Mouse (Mus musculus) lung, embryonic 14.5 days (tissue): Measurements from ENCODE around the gene Eif5b. TPM values are rescaled to one million over a fixed set of nuclear protein-coding genes. Genes with fewer than 3 reads are reported as not detected.

Experiments used
- ATAC-seq: fragments of 200-750 bp; cut with Nextera tagmentation; 2 replicates; pipeline ENCODE4 v1.8.0; 2017; ENCODE audit warnings: mild to moderate bottlenecking, moderate TSS enrichment, moderate library complexity; ENCODE audit not compliant: insufficient read depth
- DNase-seq: peaks from one replicate; pipeline ENCODE4 v3.0.0-alpha.2; 2015
- H3K27ac ChIP-seq: fragments of 300-500 bp; sonication (generic); 2 replicates; pipeline ENCODE4 v1.5.1; 2014; ENCODE audit warnings: low read depth, mild to moderate bottlenecking, moderate library complexity
- H3K27me3 ChIP-seq: fragments of 300-500 bp; sonication (generic); 2 replicates; pipeline ENCODE4 v1.6.1; 2014; ENCODE audit warnings: low read length, control low read depth; ENCODE audit not compliant: insufficient read depth
- H3K36me3 ChIP-seq: fragments of 300-500 bp; sonication (generic); 2 replicates; pipeline ENCODE4 v1.6.1; 2014; ENCODE audit warnings: control low read depth; ENCODE audit not compliant: insufficient read depth
- H3K4me1 ChIP-seq: fragments of 300-500 bp; sonication (generic); 2 replicates; pipeline ENCODE4 v1.6.1; 2014; ENCODE audit warnings: antibody characterized with exemption, control low read depth; ENCODE audit not compliant: insufficient read depth
- H3K4me2 ChIP-seq: fragments of 300-500 bp; sonication (generic); 2 replicates; pipeline ENCODE4 v1.6.1; 2014; ENCODE audit warnings: mild to moderate bottlenecking
- H3K4me3 ChIP-seq: fragments of 300-500 bp; sonication (generic); 2 replicates; pipeline ENCODE4 v1.5.1; 2014; ENCODE audit warnings: low read depth, low read length
- H3K9ac ChIP-seq: fragments of 300-500 bp; sonication (generic); 2 replicates; pipeline ENCODE4 v1.6.1; 2014
- H3K9me3 ChIP-seq: fragments of 300-500 bp; sonication (generic); 2 replicates; pipeline ENCODE4 v1.6.1; 2016; ENCODE audit warnings: low read depth, low read length, control low read depth
- CTCF ChIP-seq: IDR thresholded peaks from 2 replicates; pipeline ENCODE4 v1.5.1; 2016; ENCODE audit warnings: antibody characterized with exemption, low read depth
- WGBS: fragments of 180-500 bp; shearing (Covaris S2); extraction: QIAGEN DNeasy Blood & Tissue Kit; methylation state at CpG from one replicate; pipeline ENCODE4 v1.1.7; 2014; 5-methylcytosine and 5-hydroxymethylcytosine counted together
- polyA plus RNA-seq: library from polyadenylated mRNA; unstranded; fragments of >200 nt; fragmentation: Nextera tagmentation; extraction: Ambion mirVana; gene quantifications from 2 replicates; pipeline ENCODE4 v1.2.1, GENCODE M21; 2014

Gene Eif5b
- polyA plus RNA-seq, 1 experiment from 2014 or later: 25.8 TPM

GRCm38 (mm10) chr1:38003046-38003445 is 5.2 kb downstream of the Eif5b start:
- 76% methylated on average over 3 of the region's 3 CpGs for WGBS
- DNase-seq (no peak), ATAC-seq (no peak)
- Histone ChIP-seq H3K27me3 (no peaks in the 10 kb centered on the region), H3K4me2 (no peak overlapping the region), H3K36me3 (no peaks in the 10 kb centered on the region), H3K27ac (no peak overlapping the region), H3K4me3 (no peak overlapping the region), H3K4me1 (peaks cover 5% of the 10 kb centered on the region), H3K9ac (no peak overlapping the region), H3K9me3 (no peaks in the 10 kb centered on the region)
- TF ChIP-seq CTCF: no peak

GRCm38 (mm10) chr1:38006741-38007140 is 8.9 kb downstream of the Eif5b start:
- no peaks in the 10 kb centered on the region for H3K9me3 ChIP-seq
- DNase-seq: no peak
- no peaks in the 10 kb centered on the region for H3K4me1 ChIP-seq
- H3K27me3 ChIP-seq: no peaks in the 10 kb centered on the region
- no peak overlapping the region for H3K4me2 ChIP-seq
- no peak overlapping the region for H3K27ac ChIP-seq
- no peak for ATAC-seq
- WGBS: 66% methylated on average over 3 of the region's 3 CpGs
- H3K9ac ChIP-seq: no peak overlapping the region
- no peaks in the 10 kb centered on the region for H3K36me3 ChIP-seq
- H3K4me3 ChIP-seq: no peak overlapping the region
- no peak for TF ChIP-seq CTCF

- Histone ChIP-seq H3K27ac (no peak overlapping the region; the same call in 1 of the 2 replicates), H3K4me1 (no peaks in the 10 kb centered on the region), H3K36me3 (no peaks in the 10 kb centered on the region), H3K4me2 (no peak overlapping the region), H3K9ac (no peak overlapping the region), H3K27me3 (no peaks in the 10 kb centered on the region), H3K9me3 (no peaks in the 10 kb centered on the region), H3K4me3 (no peak overlapping the region)
- 79% methylated on average over 6 of the region's 6 CpGs for WGBS
- TF ChIP-seq CTCF: no peak
- ATAC-seq (no peak), DNase-seq (no peak)
Observed at GRCm38 (mm10) chr1:38011647-38012046, 13.8 kb downstream of the Eif5b start.

GRCm38 (mm10) chr1:38012104-38012503 is 14.3 kb downstream of the Eif5b start:
- H3K9ac ChIP-seq: no peak overlapping the region
- H3K27me3 ChIP-seq: no peaks in the 10 kb centered on the region
- no peak overlapping the region for H3K4me2 ChIP-seq
- no peak for TF ChIP-seq CTCF
- no peak overlapping the region for H3K4me3 ChIP-seq
- H3K4me1 ChIP-seq: no peaks in the 10 kb centered on the region
- H3K36me3 ChIP-seq: no peaks in the 10 kb centered on the region
- H3K9me3 ChIP-seq: no peaks in the 10 kb centered on the region
- ATAC-seq (no peak), DNase-seq (no peak)
- no peak overlapping the region; the same call in 1 of the 2 replicates for H3K27ac ChIP-seq
- WGBS: 86% methylated on average over 3 of the region's 3 CpGs

GRCm38 (mm10) chr1:38012509-38012908 is 14.7 kb downstream of the Eif5b start:
- no peak overlapping the region for H3K27ac ChIP-seq
- no peak overlapping the region for H3K9ac ChIP-seq
- no peaks in the 10 kb centered on the region for H3K27me3 ChIP-seq
- no peak overlapping the region for H3K4me2 ChIP-seq
- no peak overlapping the region for H3K4me3 ChIP-seq
- H3K9me3 ChIP-seq: no peaks in the 10 kb centered on the region
- ATAC-seq: no peak
- H3K4me1 ChIP-seq: no peaks in the 10 kb centered on the region
- no peaks in the 10 kb centered on the region for H3K36me3 ChIP-seq
- no peak for DNase-seq
- no peak for TF ChIP-seq CTCF

GRCm38 (mm10) chr1:38014551-38015203 is 16.9 kb downstream of the Eif5b start:
- no peaks in the 10 kb centered on the region for H3K4me1 ChIP-seq
- H3K4me2 ChIP-seq: no peak overlapping the region
- DNase-seq: no peak
- no peak for TF ChIP-seq CTCF
- no peak overlapping the region for H3K4me3 ChIP-seq
- no peaks in the 10 kb centered on the region for H3K27me3 ChIP-seq
- ATAC-seq: no peak
- H3K9ac ChIP-seq: no peak overlapping the region
- peaks cover 21% of the 10 kb centered on the region for H3K36me3 ChIP-seq
- no peaks in the 10 kb centered on the region for H3K9me3 ChIP-seq
- 93% methylated on average over 2 of the region's 2 CpGs for WGBS
- no peak overlapping the region for H3K27ac ChIP-seq

GRCm38 (mm10) chr1:38027301-38027700 is 29.5 kb downstream of the Eif5b start:
- no peaks in the 10 kb centered on the region for H3K9me3 ChIP-seq
- TF ChIP-seq CTCF: no peak
- H3K27me3 ChIP-seq: no peaks in the 10 kb centered on the region
- WGBS: 94% methylated on average over 7 of the region's 7 CpGs
- H3K4me2 ChIP-seq: no peak overlapping the region
- no peaks in the 10 kb centered on the region for H3K4me1 ChIP-seq
- no peak overlapping the region for H3K4me3 ChIP-seq
- no peak for ATAC-seq
- no peak for DNase-seq
- no peak overlapping the region for H3K9ac ChIP-seq
- no peak overlapping the region for H3K27ac ChIP-seq
- H3K36me3 ChIP-seq: peaks cover 46% of the 10 kb centered on the region
